21 mouse cellular contexts compared by ENCODE assay signal in the genomic region with DNA sequence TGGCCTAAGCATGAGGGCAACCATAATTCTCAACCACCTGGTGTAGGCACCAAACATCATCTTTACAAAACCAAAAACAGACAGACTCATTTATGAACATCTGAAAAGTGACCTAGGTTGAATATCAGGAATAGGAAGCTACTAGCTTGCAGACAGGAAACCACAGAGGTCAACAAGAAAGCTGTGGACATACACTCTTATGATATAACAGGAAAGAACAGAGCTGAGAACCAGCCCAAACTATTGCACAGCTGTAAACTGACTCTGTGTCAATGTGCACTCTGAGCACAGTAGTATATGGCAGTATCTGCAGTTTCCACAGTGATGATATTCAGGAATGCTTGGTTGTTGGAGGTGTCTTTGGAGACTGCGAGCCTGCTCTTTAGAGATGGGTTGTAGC.
A peak's percentile ranks its signal among the peaks of the same experiment; 100 is the strongest.
DNase-seq lines count a peak whose midpoint lies in the region; ATAC-seq lines count a peak whose summit lies in the region.
"Had no signal": no experiment of that assay in that cellular context is flagged by ENCODE, and none has a peak within 500 bp of the region (broad histone marks: within the 10 kb centered on the region; RNA-seq: fewer than 3 reads in every experiment).

No protein-coding gene starts in this region.

- H3K4me1 ChIP-seq in liver, embryonic 15.5 days (replicated peaks) = no peaks in the 10 kb centered on the region
- no peaks in the 10 kb centered on the region for H3K4me1 ChIP-seq in forebrain, embryonic 15.5 days
- H3K4me1 ChIP-seq: embryonic facial prominence, embryonic 15.5 days; forebrain, embryonic 10.5 days; heart, embryonic 10.5 days; hindbrain, embryonic 13.5 days had no signal

- no peak for DNase-seq in liver
- no peak for DNase-seq in kidney, adult 8-10 months
- no peak for DNase-seq in adrenal gland, postnatal 25 days
- DNase-seq: adrenal gland, postnatal 14 days; cerebellum, adult 2 months; cerebellum, postnatal 10 days; embryo, embryonic 11 days; gastrocnemius, postnatal 36 days; heart, adult 18-20 months; heart, postnatal 10 days; heart, postnatal 4 days had no signal

- H3K9me3 ChIP-seq in liver, embryonic 15.5 days (replicated peaks) = no peaks in the 10 kb centered on the region
- peaks cover 15% of the 10 kb centered on the region; the same call in 1 of the 2 replicates for H3K9me3 ChIP-seq in forebrain, embryonic 15.5 days
- H3K9me3 ChIP-seq: embryonic facial prominence, embryonic 15.5 days had no signal

- H3K9ac ChIP-seq in liver, embryonic 15.5 days = no peak overlapping the region
- H3K9ac ChIP-seq in forebrain, embryonic 15.5 days (replicated peaks) = no peak overlapping the region
- H3K9ac ChIP-seq: embryonic facial prominence, embryonic 15.5 days; hindbrain, embryonic 13.5 days had no signal

- no peak overlapping the region for H3K4me2 ChIP-seq in liver, embryonic 15.5 days
- H3K4me2 ChIP-seq in forebrain, embryonic 15.5 days (replicated peaks) = no peak overlapping the region
- H3K4me2 ChIP-seq: embryonic facial prominence, embryonic 15.5 days; hindbrain, embryonic 13.5 days had no signal

- H3K27ac ChIP-seq in liver, embryonic 15.5 days (replicated peaks) = no peak overlapping the region
- no peak overlapping the region for H3K27ac ChIP-seq in forebrain, embryonic 15.5 days (replicated peaks)
- H3K27ac ChIP-seq: embryonic facial prominence, embryonic 15.5 days; forebrain, embryonic 10.5 days; heart, embryonic 10.5 days; hindbrain, embryonic 13.5 days had no signal

- no peaks in the 10 kb centered on the region for H3K27me3 ChIP-seq in liver, embryonic 15.5 days
- no peaks in the 10 kb centered on the region for H3K27me3 ChIP-seq in forebrain, embryonic 15.5 days
- H3K27me3 ChIP-seq: embryonic facial prominence, embryonic 15.5 days; hindbrain, embryonic 13.5 days had no signal

- WGBS in liver, embryonic 15.5 days (ENCODE audit: insufficient replicate concordance) = 67% methylated on average over 1 of the region's 1 CpGs
- WGBS in forebrain, embryonic 15.5 days = 88% methylated on average over 1 of the region's 1 CpGs

- no peak overlapping the region for H3K4me3 ChIP-seq in liver, embryonic 15.5 days (replicated peaks)
- H3K4me3 ChIP-seq in forebrain, embryonic 15.5 days = no peak overlapping the region
- H3K4me3 ChIP-seq: embryonic facial prominence, embryonic 15.5 days; erythroblast, embryonic 14.5 days; forebrain, embryonic 10.5 days; heart, embryonic 10.5 days; hindbrain, embryonic 13.5 days had no signal

- H3K36me3 ChIP-seq in liver, embryonic 15.5 days (replicated peaks) = no peaks in the 10 kb centered on the region
- no peaks in the 10 kb centered on the region for H3K36me3 ChIP-seq in forebrain, embryonic 15.5 days
- H3K36me3 ChIP-seq: embryonic facial prominence, embryonic 15.5 days; forebrain, embryonic 10.5 days; heart, embryonic 10.5 days; hindbrain, embryonic 13.5 days had no signal

- ATAC-seq in liver, embryonic 15.5 days (ENCODE audit: insufficient read depth) = peak; percentile 51; the same call in 1 of the 2 replicates
- peak; percentile 84 to 93 for ATAC-seq in hematopoietic stem cell, adult 5-6 weeks (replicated peaks in 1 of 2; ENCODE audit: insufficient read depth in 1 of 2, low FRiP score in 2 of 2, low TSS enrichment in 1 of 2, low read depth in 1 of 2, poor library complexity in 2 of 2, severe bottlenecking in 2 of 2)
- ATAC-seq in megakaryocyte progenitor cell, adult 5-6 weeks (replicated peaks; ENCODE audit: poor library complexity) = peak; percentile 95
- no peak for ATAC-seq in forebrain, embryonic 15.5 days (replicated peaks)
- ATAC-seq: forebrain, embryonic 14.5 days had no signal
